Mouse (Mus musculus): ENCODE results near the gene Ypel5.

DNA sequence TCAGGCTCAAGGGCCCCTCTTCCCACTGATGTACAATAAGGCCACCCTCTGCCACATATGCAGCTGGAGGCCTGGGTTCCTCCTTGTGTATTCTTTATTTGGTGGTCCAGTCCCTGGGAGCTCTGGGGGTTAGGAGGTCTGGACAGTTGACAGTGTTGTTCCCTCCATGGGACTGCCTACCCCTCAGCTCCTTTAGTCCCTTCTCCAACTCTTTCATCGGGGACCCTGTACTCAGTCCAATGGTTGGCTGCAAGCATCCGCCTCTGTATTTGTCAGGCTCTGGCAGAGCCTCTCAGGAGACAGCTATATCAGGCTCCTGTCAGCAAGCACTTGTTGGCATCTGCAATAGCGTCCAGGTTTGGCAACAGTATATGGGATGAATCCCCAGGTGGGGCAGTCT, 44.8 kb downstream of the Ypel5 start:
- TF ChIP-seq ZC3H11A (IDR thresholded peaks at IDR 0.05; ENCODE audit: borderline replicate concordance, low read depth, low read length) (no peak), CHD2 (IDR thresholded peaks at IDR 0.05; ENCODE audit: low read depth, low read length) (no peak), ZNF384 (IDR thresholded peaks at IDR 0.05; ENCODE audit: low read depth, low read length) (no peak)

Data from ES-E14 (cell line).